Mouse (Mus musculus): ENCODE measurements around the gene Dlgap1. TPM values are rescaled to one million over a fixed set of nuclear protein-coding genes. Genes with fewer than 3 reads are reported as not detected.

Dlgap1 gene
- polyA plus RNA-seq, 1 experiment from 2014 or later, result 3.8 TPM

DNA sequence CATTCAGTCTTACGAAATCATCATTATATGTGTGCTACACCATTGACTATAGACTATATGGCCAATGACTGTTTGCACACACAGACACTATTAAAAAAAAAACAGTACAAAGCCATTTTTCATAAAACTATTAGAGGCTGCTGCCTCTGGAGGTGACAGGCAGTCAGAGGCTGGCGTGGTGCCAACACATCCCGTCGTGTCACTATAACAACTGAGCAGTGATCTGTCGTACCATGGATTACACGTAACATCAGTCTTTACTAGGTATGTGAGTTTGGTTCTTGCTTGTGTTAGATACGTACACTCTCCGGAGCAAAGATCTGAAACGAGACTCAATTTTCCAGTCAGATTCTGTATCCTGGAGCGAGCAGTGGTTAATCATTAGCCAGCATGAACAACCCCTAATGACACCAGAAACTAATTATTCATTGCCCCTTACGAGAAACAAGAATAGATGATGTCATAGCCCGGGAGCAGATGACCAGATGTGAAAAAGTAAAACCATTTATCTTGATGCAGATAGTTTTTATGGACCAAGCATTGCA, 888.1 kb downstream of the Dlgap1 start:
- no peak overlapping the region for H3K9ac ChIP-seq (ENCODE audit: low read depth, low read length)
- H3K4me2 ChIP-seq (replicated peaks; ENCODE audit: low read depth, low read length), result no peak overlapping the region
- WGBS, result 56% methylated on average over 12 of the region's 12 CpGs
- no peaks in the 10 kb centered on the region for H3K36me3 ChIP-seq (ENCODE audit: control insufficient read depth, insufficient read depth, low read length)
- peaks cover 5% of the 10 kb centered on the region; the same call in 1 of the 2 replicates for H3K4me1 ChIP-seq (ENCODE audit: control insufficient read depth, insufficient read depth, low read length)
- no peaks in the 10 kb centered on the region for H3K9me3 ChIP-seq (ENCODE audit: control insufficient read depth, low read length)
- H3K27ac ChIP-seq (ENCODE audit: low read depth, low read length), result no peak overlapping the region
- ATAC-seq (ENCODE audit: low FRiP score, low TSS enrichment), result no peak
- no peaks in the 10 kb centered on the region for H3K27me3 ChIP-seq (ENCODE audit: control insufficient read depth, insufficient read depth, low read length)
- no peak overlapping the region for H3K4me3 ChIP-seq (ENCODE audit: low read length)

DNA sequence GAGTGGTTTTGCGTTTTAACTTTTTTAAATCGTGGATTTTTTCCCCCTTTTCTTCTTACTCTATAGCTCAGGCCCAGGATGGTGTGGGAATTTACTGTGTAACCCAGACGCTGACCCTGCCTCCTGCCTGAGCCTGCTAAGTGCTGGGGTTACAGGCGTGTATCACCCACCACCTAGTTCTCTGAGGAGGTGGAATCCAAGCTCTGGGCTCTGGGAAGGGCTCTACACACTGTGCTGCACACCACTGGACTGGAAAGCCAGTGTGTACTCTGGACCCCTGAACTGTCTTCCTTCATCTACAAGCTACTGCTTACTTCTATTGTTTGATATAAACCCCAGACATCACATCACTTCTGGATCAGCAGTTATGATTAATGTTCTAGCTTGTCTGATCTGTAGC, 889.9 kb downstream of the Dlgap1 start:
- 69% methylated on average over 4 of the region's 4 CpGs for WGBS
- H3K4me2 ChIP-seq (replicated peaks; ENCODE audit: low read depth, low read length), result no peak overlapping the region
- no peak overlapping the region for H3K4me3 ChIP-seq (ENCODE audit: low read length)
- H3K36me3 ChIP-seq (ENCODE audit: control insufficient read depth, insufficient read depth, low read length), result no peaks in the 10 kb centered on the region
- H3K9me3 ChIP-seq (ENCODE audit: control insufficient read depth, low read length), result no peaks in the 10 kb centered on the region
- no peak overlapping the region for H3K9ac ChIP-seq (ENCODE audit: low read depth, low read length)
- peaks cover 5% of the 10 kb centered on the region; the same call in 1 of the 2 replicates for H3K4me1 ChIP-seq (ENCODE audit: control insufficient read depth, insufficient read depth, low read length)
- no peak for ATAC-seq (ENCODE audit: low FRiP score, low TSS enrichment)
- no peaks in the 10 kb centered on the region for H3K27me3 ChIP-seq (ENCODE audit: control insufficient read depth, insufficient read depth, low read length)
- no peak overlapping the region for H3K27ac ChIP-seq (ENCODE audit: low read depth, low read length)

DNA sequence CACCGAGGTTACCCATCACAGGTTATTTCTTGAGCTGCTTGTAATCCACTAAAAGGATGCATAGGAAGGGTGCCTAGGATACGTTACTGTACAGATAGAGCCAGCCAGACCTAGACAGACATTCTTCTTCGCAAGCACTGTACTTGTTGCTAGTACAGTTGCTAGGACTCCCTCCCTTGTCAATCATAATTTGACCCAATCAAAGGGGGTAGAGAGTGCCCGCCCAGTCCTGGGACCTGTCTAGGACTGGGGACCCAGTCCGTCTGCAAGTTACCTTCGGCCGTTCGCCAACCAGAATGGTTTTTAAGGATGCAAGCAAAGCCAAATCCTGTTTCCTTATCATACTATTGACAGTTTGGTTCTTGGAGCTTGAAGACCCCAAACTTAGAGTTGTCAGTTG, 895.2 kb downstream of the Dlgap1 start:
- H3K36me3 ChIP-seq (ENCODE audit: control insufficient read depth, insufficient read depth, low read length), result no peaks in the 10 kb centered on the region
- no peak overlapping the region for H3K4me2 ChIP-seq (replicated peaks; ENCODE audit: low read depth, low read length)
- WGBS, result 97% methylated on average over 8 of the region's 8 CpGs
- no peak overlapping the region for H3K9ac ChIP-seq (ENCODE audit: low read depth, low read length)
- H3K9me3 ChIP-seq (ENCODE audit: control insufficient read depth, low read length), result no peaks in the 10 kb centered on the region
- no peak overlapping the region for H3K4me3 ChIP-seq (ENCODE audit: low read length)
- H3K27ac ChIP-seq (ENCODE audit: low read depth, low read length), result no peak overlapping the region
- H3K27me3 ChIP-seq (ENCODE audit: control insufficient read depth, insufficient read depth, low read length), result no peaks in the 10 kb centered on the region
- H3K4me1 ChIP-seq (ENCODE audit: control insufficient read depth, insufficient read depth, low read length), result no peaks in the 10 kb centered on the region
- ATAC-seq (ENCODE audit: low FRiP score, low TSS enrichment), result no peak

DNA sequence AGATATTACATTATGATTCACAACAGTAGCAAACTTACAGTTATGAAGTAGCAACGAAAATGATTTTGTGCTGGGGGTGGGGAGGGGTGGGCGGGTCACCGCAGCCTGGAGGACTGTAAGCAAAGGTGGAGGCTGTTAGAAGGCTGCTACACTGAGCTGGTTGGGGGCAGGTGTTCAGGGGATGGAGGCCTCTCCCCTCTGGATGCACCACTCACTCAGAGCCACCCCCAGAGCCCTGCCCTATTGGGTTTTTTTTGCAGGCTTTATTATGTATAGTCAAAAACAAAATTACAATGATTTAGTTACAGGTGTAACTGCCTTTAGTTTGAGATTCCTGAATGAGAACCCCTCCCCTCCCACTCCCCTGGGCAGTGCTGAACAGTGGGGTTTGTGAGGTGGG, 895.8 kb downstream of the Dlgap1 start:
- Histone ChIP-seq H3K27me3 (ENCODE audit: control insufficient read depth, insufficient read depth, low read length) (no peaks in the 10 kb centered on the region), H3K4me1 (ENCODE audit: control insufficient read depth, insufficient read depth, low read length) (no peaks in the 10 kb centered on the region), H3K27ac (ENCODE audit: low read depth, low read length) (no peak overlapping the region), H3K4me3 (ENCODE audit: low read length) (no peak overlapping the region), H3K9me3 (ENCODE audit: control insufficient read depth, low read length) (no peaks in the 10 kb centered on the region), H3K9ac (ENCODE audit: low read depth, low read length) (no peak overlapping the region), H3K36me3 (ENCODE audit: control insufficient read depth, insufficient read depth, low read length) (no peaks in the 10 kb centered on the region), H3K4me2 (replicated peaks; ENCODE audit: low read depth, low read length) (no peak overlapping the region)
- no peak for ATAC-seq (ENCODE audit: low FRiP score, low TSS enrichment)
- WGBS, result 82% methylated on average over 3 of the region's 3 CpGs

DNA sequence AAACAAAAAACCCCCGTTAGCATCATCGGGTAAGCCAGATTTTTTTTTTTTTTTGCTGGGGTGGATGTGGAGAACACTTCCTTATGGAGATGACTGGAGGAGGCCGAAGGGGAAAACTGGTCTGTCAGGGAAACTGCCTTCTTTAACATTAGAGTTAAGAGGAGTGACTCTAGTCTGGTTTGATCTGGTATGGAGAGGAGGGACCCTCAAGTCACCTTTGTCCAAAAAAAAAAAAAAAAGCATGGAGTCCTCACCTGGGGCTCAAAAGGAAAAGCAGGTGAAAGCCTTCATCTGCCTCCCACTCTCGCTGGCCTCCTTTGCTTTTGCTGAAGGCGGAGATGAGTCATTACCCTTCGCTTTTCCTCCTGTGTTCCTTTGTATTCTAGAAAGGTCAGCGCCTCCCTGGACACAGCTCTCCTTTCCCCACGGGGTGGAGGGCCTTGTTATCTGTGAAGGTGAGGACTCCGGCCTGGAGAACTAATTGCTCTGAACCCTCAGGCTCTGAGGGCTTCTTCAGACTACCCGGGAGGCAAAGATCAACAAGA, 896.3 kb downstream of the Dlgap1 start:
- H3K4me2 ChIP-seq (replicated peaks; ENCODE audit: low read depth, low read length), result no peak overlapping the region
- WGBS, result 64% methylated on average over 10 of the region's 10 CpGs
- no peak for ATAC-seq (ENCODE audit: low FRiP score, low TSS enrichment)
- no peaks in the 10 kb centered on the region for H3K9me3 ChIP-seq (ENCODE audit: control insufficient read depth, low read length)
- no peaks in the 10 kb centered on the region for H3K4me1 ChIP-seq (ENCODE audit: control insufficient read depth, insufficient read depth, low read length)
- no peak overlapping the region for H3K9ac ChIP-seq (ENCODE audit: low read depth, low read length)
- no peaks in the 10 kb centered on the region for H3K36me3 ChIP-seq (ENCODE audit: control insufficient read depth, insufficient read depth, low read length)
- no peak overlapping the region for H3K27ac ChIP-seq (ENCODE audit: low read depth, low read length)
- no peak overlapping the region for H3K4me3 ChIP-seq (ENCODE audit: low read length)
- no peaks in the 10 kb centered on the region for H3K27me3 ChIP-seq (ENCODE audit: control insufficient read depth, insufficient read depth, low read length)

DNA sequence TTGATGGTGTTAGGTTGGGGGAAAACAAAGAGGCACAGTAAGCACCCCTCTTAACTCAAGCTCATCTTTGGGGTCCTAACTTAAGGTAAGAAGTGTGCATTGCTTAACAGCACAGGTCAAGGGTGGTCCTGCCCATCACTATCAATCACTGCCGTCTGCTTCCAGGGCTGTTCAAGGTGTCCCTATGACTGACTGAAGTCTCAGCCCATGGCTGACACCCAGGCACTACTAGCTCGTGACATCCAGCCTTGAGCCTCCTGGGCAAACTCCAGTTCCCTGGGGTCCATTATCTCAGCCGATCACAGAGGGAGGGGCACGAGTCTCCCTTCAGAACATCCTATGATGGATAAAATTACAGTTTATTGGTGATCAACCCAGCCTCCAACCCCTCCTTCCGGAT, 897.2 kb downstream of the Dlgap1 start:
- no peak overlapping the region for H3K4me2 ChIP-seq (replicated peaks; ENCODE audit: low read depth, low read length)
- no peaks in the 10 kb centered on the region for H3K36me3 ChIP-seq (ENCODE audit: control insufficient read depth, insufficient read depth, low read length)
- H3K9ac ChIP-seq (ENCODE audit: low read depth, low read length), result no peak overlapping the region
- no peaks in the 10 kb centered on the region for H3K4me1 ChIP-seq (ENCODE audit: control insufficient read depth, insufficient read depth, low read length)
- H3K9me3 ChIP-seq (ENCODE audit: control insufficient read depth, low read length), result no peaks in the 10 kb centered on the region
- H3K27ac ChIP-seq (ENCODE audit: low read depth, low read length), result no peak overlapping the region
- no peak overlapping the region for H3K4me3 ChIP-seq (ENCODE audit: low read length)
- no peaks in the 10 kb centered on the region for H3K27me3 ChIP-seq (ENCODE audit: control insufficient read depth, insufficient read depth, low read length)
- no peak for ATAC-seq (ENCODE audit: low FRiP score, low TSS enrichment)
- 84% methylated on average over 5 of the region's 5 CpGs for WGBS

DNA sequence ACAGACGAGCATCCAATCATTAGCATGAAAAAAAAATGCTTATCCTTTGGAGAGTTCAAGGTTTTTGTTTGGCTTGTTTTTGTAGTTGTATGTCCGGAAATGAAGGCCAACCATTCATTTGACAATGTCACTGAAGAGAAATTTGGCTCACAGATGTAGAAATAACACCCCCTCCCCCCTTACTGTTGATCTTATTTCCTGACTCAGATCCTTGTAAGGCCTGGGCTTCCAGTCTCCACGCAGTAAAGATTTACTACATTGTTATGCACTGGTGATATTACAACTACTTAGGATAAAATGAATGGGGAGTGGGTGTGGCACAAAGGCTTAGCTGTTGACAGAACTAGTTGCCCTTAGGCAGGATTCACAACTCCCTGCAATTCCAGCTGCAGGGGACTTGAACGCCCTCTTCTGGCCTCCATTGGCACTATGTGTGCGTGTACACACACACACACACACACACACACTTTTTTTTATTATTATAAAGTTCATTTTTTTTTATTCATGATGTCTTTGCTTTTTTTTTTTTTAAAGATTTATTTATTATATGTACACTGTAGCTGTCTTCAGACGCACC, 897.8 kb downstream of the Dlgap1 start:
- 81% methylated on average over 6 of the region's 6 CpGs for WGBS
- H3K36me3 ChIP-seq (ENCODE audit: control insufficient read depth, insufficient read depth, low read length), result no peaks in the 10 kb centered on the region
- H3K4me2 ChIP-seq (replicated peaks; ENCODE audit: low read depth, low read length), result no peak overlapping the region
- no peak overlapping the region for H3K4me3 ChIP-seq (ENCODE audit: low read length)
- H3K9ac ChIP-seq (ENCODE audit: low read depth, low read length), result no peak overlapping the region
- ATAC-seq (ENCODE audit: low FRiP score, low TSS enrichment), result no peak
- no peaks in the 10 kb centered on the region for H3K9me3 ChIP-seq (ENCODE audit: control insufficient read depth, low read length)
- no peaks in the 10 kb centered on the region for H3K4me1 ChIP-seq (ENCODE audit: control insufficient read depth, insufficient read depth, low read length)
- H3K27me3 ChIP-seq (ENCODE audit: control insufficient read depth, insufficient read depth, low read length), result no peaks in the 10 kb centered on the region
- H3K27ac ChIP-seq (ENCODE audit: low read depth, low read length), result no peak overlapping the region

DNA sequence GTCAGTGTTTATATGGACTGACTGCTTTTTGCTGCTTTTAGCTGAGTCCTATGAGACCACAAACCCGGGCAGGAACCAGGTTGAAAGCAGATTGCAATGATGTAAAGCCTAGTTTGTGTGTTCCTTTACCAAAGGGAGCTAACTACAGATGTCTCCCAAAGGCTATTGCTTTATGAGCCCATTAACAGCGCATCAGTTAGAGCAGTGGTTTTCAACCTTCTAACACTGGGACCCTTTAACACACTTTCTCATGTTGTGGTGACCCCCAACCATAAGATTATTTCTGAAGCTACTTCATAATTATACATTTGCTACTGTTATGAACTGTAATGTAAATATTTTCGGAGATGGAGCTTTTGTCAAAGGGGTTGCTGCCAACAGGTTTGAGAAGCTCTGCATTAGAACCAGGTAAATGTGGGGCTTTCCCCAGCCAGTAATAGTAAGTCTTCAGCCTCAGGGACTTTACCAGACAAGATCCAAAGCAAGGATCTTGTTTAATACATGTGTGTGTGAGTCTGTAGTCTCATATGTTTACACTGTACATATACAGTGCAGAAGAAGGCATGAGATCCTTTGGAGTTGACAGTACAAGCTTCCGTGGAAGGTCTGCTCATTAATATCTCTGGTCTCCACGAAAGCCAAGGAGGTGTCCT, 899.8 kb downstream of the Dlgap1 start:
- Histone ChIP-seq H3K4me1 (ENCODE audit: control insufficient read depth, insufficient read depth, low read length) (peaks cover 4% of the 10 kb centered on the region; the same call in 1 of the 2 replicates), H3K4me2 (replicated peaks; ENCODE audit: low read depth, low read length) (no peak overlapping the region), H3K27ac (ENCODE audit: low read depth, low read length) (no peak overlapping the region), H3K9me3 (ENCODE audit: control insufficient read depth, low read length) (no peaks in the 10 kb centered on the region), H3K9ac (ENCODE audit: low read depth, low read length) (no peak overlapping the region), H3K27me3 (ENCODE audit: control insufficient read depth, insufficient read depth, low read length) (no peaks in the 10 kb centered on the region), H3K4me3 (ENCODE audit: low read length) (no peak overlapping the region), H3K36me3 (ENCODE audit: control insufficient read depth, insufficient read depth, low read length) (no peaks in the 10 kb centered on the region)
- ATAC-seq (ENCODE audit: low FRiP score, low TSS enrichment), result no peak
- WGBS, result 73% methylated on average over 5 of the region's 5 CpGs

DNA sequence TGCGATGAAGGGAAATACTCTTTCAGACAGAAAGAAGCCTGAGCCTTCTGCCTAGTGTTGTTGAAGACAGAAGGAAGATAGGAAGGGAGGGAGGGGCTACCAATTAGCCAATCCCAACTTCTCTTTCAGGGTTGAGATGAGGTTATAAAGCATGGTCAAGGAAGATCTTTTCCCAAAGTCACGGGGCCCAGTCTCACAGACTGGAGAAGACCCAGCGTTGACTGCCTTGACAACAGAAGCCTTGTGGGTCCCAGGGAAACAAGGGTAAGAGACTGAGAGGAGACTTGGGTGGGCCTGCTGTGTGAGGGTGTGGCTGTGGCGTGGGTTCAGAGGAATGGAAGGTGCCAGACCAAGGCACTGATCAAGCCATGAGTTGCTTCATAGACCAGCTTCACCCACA, 901.7 kb downstream of the Dlgap1 start:
- peaks cover 5% of the 10 kb centered on the region; the same call in 1 of the 2 replicates for H3K4me1 ChIP-seq (ENCODE audit: control insufficient read depth, insufficient read depth, low read length)
- H3K36me3 ChIP-seq (ENCODE audit: control insufficient read depth, insufficient read depth, low read length), result no peaks in the 10 kb centered on the region
- ATAC-seq (ENCODE audit: low FRiP score, low TSS enrichment), result no peak
- no peaks in the 10 kb centered on the region for H3K27me3 ChIP-seq (ENCODE audit: control insufficient read depth, insufficient read depth, low read length)
- no peak overlapping the region for H3K4me3 ChIP-seq (ENCODE audit: low read length)
- no peak overlapping the region for H3K27ac ChIP-seq (ENCODE audit: low read depth, low read length)
- no peaks in the 10 kb centered on the region for H3K9me3 ChIP-seq (ENCODE audit: control insufficient read depth, low read length)
- no peak overlapping the region for H3K9ac ChIP-seq (ENCODE audit: low read depth, low read length)
- 91% methylated on average over 4 of the region's 4 CpGs for WGBS
- H3K4me2 ChIP-seq (replicated peaks; ENCODE audit: low read depth, low read length), result no peak overlapping the region

All from kidney, embryonic 14.5 days (tissue).